Mouse (Mus musculus): ENCODE data around the gene Btrc. TPM values are rescaled to one million over a fixed set of nuclear protein-coding genes. Genes with fewer than 3 reads are reported as not detected.

The Btrc gene
- polyA plus RNA-seq, 1 experiment from 2014 or later, result 29.5 TPM

GRCm38 (mm10) chr19:45475928-45476553, 112.5 kb downstream of the Btrc start:
- 0 out of 2 replicates have a peak, but pooled peaks cover 8% of the 10 kb centered on the region for H3K4me1 ChIP-seq (replicated peaks; ENCODE audit: insufficient read depth, low read length)
- DNase-seq (ENCODE audit: low spot score) (no peak), ATAC-seq (replicated peaks; ENCODE audit: low FRiP score, low read depth) (no peak)
- no peaks in the 10 kb centered on the region for H3K9me3 ChIP-seq (replicated peaks; ENCODE audit: low read length)
- no peak overlapping the region for H3K4me3 ChIP-seq (replicated peaks; ENCODE audit: low read depth, low read length)
- 49% methylated on average over 24 of the region's 24 CpGs for WGBS
- no peak overlapping the region for H3K9ac ChIP-seq (ENCODE audit: low read depth, low read length)
- no peak for TF ChIP-seq CTCF (IDR thresholded peaks at IDR 0.05; ENCODE audit: low read depth)
- no peak overlapping the region for H3K27ac ChIP-seq
- no peak overlapping the region; the same call in 1 of the 2 replicates for H3K4me2 ChIP-seq (ENCODE audit: low read length)
- H3K27me3 ChIP-seq (ENCODE audit: insufficient read depth, low read length), result no peaks in the 10 kb centered on the region
- H3K36me3 ChIP-seq (ENCODE audit: insufficient read depth, low read length), result no peaks in the 10 kb centered on the region

GRCm38 (mm10) chr19:45479548-45479947, 116.0 kb downstream of the Btrc start:
- DNase-seq (ENCODE audit: low spot score) (no peak), ATAC-seq (replicated peaks; ENCODE audit: low FRiP score, low read depth) (no peak)
- TF ChIP-seq CTCF (IDR thresholded peaks at IDR 0.05; ENCODE audit: low read depth), result no peak
- H3K27me3 ChIP-seq (ENCODE audit: insufficient read depth, low read length), result no peaks in the 10 kb centered on the region
- no peaks in the 10 kb centered on the region for H3K36me3 ChIP-seq (ENCODE audit: insufficient read depth, low read length)
- H3K9ac ChIP-seq (ENCODE audit: low read depth, low read length), result no peak overlapping the region
- H3K4me2 ChIP-seq (ENCODE audit: low read length), result no peak overlapping the region
- no peak overlapping the region for H3K27ac ChIP-seq
- 77% methylated on average over 6 of the region's 6 CpGs for WGBS
- H3K4me3 ChIP-seq (replicated peaks; ENCODE audit: low read depth, low read length), result no peak overlapping the region
- no peaks in the 10 kb centered on the region for H3K9me3 ChIP-seq (replicated peaks; ENCODE audit: low read length)
- no peaks in the 10 kb centered on the region for H3K4me1 ChIP-seq (replicated peaks; ENCODE audit: insufficient read depth, low read length)

GRCm38 (mm10) chr19:45480490-45480889, 117.0 kb downstream of the Btrc start:
- Histone ChIP-seq H3K4me3 (replicated peaks; ENCODE audit: low read depth, low read length) (no peak overlapping the region), H3K9ac (ENCODE audit: low read depth, low read length) (no peak overlapping the region), H3K4me1 (replicated peaks; ENCODE audit: insufficient read depth, low read length) (no peaks in the 10 kb centered on the region), H3K27me3 (ENCODE audit: insufficient read depth, low read length) (no peaks in the 10 kb centered on the region), H3K36me3 (ENCODE audit: insufficient read depth, low read length) (no peaks in the 10 kb centered on the region), H3K4me2 (ENCODE audit: low read length) (no peak overlapping the region), H3K9me3 (replicated peaks; ENCODE audit: low read length) (no peaks in the 10 kb centered on the region), H3K27ac (no peak overlapping the region)
- no peak for ATAC-seq (replicated peaks; ENCODE audit: low FRiP score, low read depth)
- TF ChIP-seq CTCF (IDR thresholded peaks at IDR 0.05; ENCODE audit: low read depth), result no peak
- no peak for DNase-seq (ENCODE audit: low spot score)
- WGBS, result 77% methylated on average over 2 of the region's 2 CpGs

GRCm38 (mm10) chr19:45480951-45481350, 117.4 kb downstream of the Btrc start:
- no peak for DNase-seq (ENCODE audit: low spot score)

GRCm38 (mm10) chr19:45483470-45483869, 119.9 kb downstream of the Btrc start:
- ATAC-seq (replicated peaks; ENCODE audit: low FRiP score, low read depth) (no peak), DNase-seq (ENCODE audit: low spot score) (no peak)
- Histone ChIP-seq H3K27me3 (ENCODE audit: insufficient read depth, low read length) (no peaks in the 10 kb centered on the region), H3K9ac (ENCODE audit: low read depth, low read length) (no peak overlapping the region), H3K36me3 (ENCODE audit: insufficient read depth, low read length) (no peaks in the 10 kb centered on the region), H3K9me3 (replicated peaks; ENCODE audit: low read length) (no peaks in the 10 kb centered on the region), H3K4me1 (replicated peaks; ENCODE audit: insufficient read depth, low read length) (no peaks in the 10 kb centered on the region), H3K4me2 (ENCODE audit: low read length) (no peak overlapping the region), H3K27ac (no peak overlapping the region), H3K4me3 (replicated peaks; ENCODE audit: low read depth, low read length) (no peak overlapping the region)
- 64% methylated on average over 2 of the region's 2 CpGs for WGBS
- no peak for TF ChIP-seq CTCF (IDR thresholded peaks at IDR 0.05; ENCODE audit: low read depth)

More at GRCm38 (mm10) chr19:45480951-45481350, 117.4 kb downstream of the Btrc start:
- Histone ChIP-seq H3K36me3 (ENCODE audit: insufficient read depth, low read length) (no peaks in the 10 kb centered on the region), H3K4me2 (ENCODE audit: low read length) (no peak overlapping the region), H3K4me3 (replicated peaks; ENCODE audit: low read depth, low read length) (no peak overlapping the region), H3K9ac (ENCODE audit: low read depth, low read length) (no peak overlapping the region), H3K27ac (no peak overlapping the region), H3K27me3 (ENCODE audit: insufficient read depth, low read length) (no peaks in the 10 kb centered on the region), H3K4me1 (replicated peaks; ENCODE audit: insufficient read depth, low read length) (no peaks in the 10 kb centered on the region), H3K9me3 (replicated peaks; ENCODE audit: low read length) (no peaks in the 10 kb centered on the region)
- no peak for TF ChIP-seq CTCF (IDR thresholded peaks at IDR 0.05; ENCODE audit: low read depth)
- no peak for ATAC-seq (replicated peaks; ENCODE audit: low FRiP score, low read depth)
- WGBS, result 78% methylated on average over 4 of the region's 4 CpGs

- ATAC-seq (replicated peaks; ENCODE audit: low FRiP score, low read depth) (no peak), DNase-seq (ENCODE audit: low spot score) (peak; percentile 37)
- Histone ChIP-seq H3K36me3 (ENCODE audit: insufficient read depth, low read length) (no peaks in the 10 kb centered on the region), H3K27me3 (ENCODE audit: insufficient read depth, low read length) (no peaks in the 10 kb centered on the region), H3K27ac (no peak overlapping the region), H3K9me3 (replicated peaks; ENCODE audit: low read length) (no peaks in the 10 kb centered on the region), H3K4me3 (replicated peaks; ENCODE audit: low read depth, low read length) (no peak overlapping the region), H3K9ac (ENCODE audit: low read depth, low read length) (no peak overlapping the region), H3K4me1 (replicated peaks; ENCODE audit: insufficient read depth, low read length) (no peaks in the 10 kb centered on the region), H3K4me2 (ENCODE audit: low read length) (no peak overlapping the region)
- TF ChIP-seq CTCF (IDR thresholded peaks at IDR 0.05; ENCODE audit: low read depth), result peak; percentile 51
- WGBS, result 87% methylated on average over 6 of the region's 6 CpGs
Measured at GRCm38 (mm10) chr19:45486206-45486991, 122.9 kb downstream of the Btrc start.
